Mouse (Mus musculus) liver, embryonic 14.5 days (tissue): ENCODE measurements around the gene Masp2. TPM values are rescaled to one million over a fixed set of nuclear protein-coding genes. Genes with fewer than 3 reads are reported as not detected.

Experiments
- ATAC-seq: fragments of 200-750 bp; cut with Nextera tagmentation; 2 replicates; pipeline ENCODE4 v1.8.0; 2017; ENCODE audit warnings: moderate number of reproducible peaks, mild to moderate bottlenecking, moderate library complexity; ENCODE audit not compliant: insufficient read depth
- DNase-seq, 3 experiments: peaks; one replicate each; pipeline ENCODE4 v3.0.0-alpha.2; 2012 to 2013; ENCODE audit warnings: low read depth in 3 of 3, low spot score in 3 of 3
- H3K27ac ChIP-seq: fragments of 300-500 bp; sonication (generic); 2 replicates; pipeline ENCODE4 v1.5.1; 2014; ENCODE audit warnings: moderate library complexity, mild to moderate bottlenecking, control low read depth, inconsistent platforms
- H3K27me3 ChIP-seq: fragments of 300-500 bp; sonication (generic); 2 replicates; pipeline ENCODE4 v1.6.1; 2014; ENCODE audit warnings: mild to moderate bottlenecking, low read length, moderate library complexity; ENCODE audit not compliant: control insufficient read depth, insufficient read depth
- H3K36me3 ChIP-seq: fragments of 300-500 bp; sonication (generic); replicated peaks from 2 replicates; pipeline ENCODE4 v1.6.1; 2014; ENCODE audit warnings: low read depth; ENCODE audit not compliant: control insufficient read depth, insufficient read depth
- H3K4me1 ChIP-seq, 2 experiments: fragments of 200-500 bp in 1 of 2; fragments of 300-500 bp in 1 of 2; sonication (generic) in 1 of 2; replicated peaks; 2 replicates each; pipeline ENCODE4 v1.6.1; 2012 to 2014; ENCODE audit warnings: antibody characterized with exemption in 1 of 2, inconsistent platforms in 1 of 2, low read length in 1 of 2; ENCODE audit not compliant: control insufficient read depth in 2 of 2, insufficient read depth in 2 of 2
- H3K4me2 ChIP-seq: fragments of 300-500 bp; sonication (generic); 2 replicates; pipeline ENCODE4 v1.6.1; 2014; ENCODE audit warnings: low read depth, mild to moderate bottlenecking, control low read depth, moderate library complexity
- H3K4me3 ChIP-seq, 2 experiments: fragments of 200-500 bp in 1 of 2; fragments of 300-500 bp in 1 of 2; sonication (generic) in 1 of 2; 2 replicates each; pipeline ENCODE4 v1.5.1; 2012 to 2014; ENCODE audit warnings: low read depth in 2 of 2, low read length in 2 of 2, mild to moderate bottlenecking in 2 of 2, control low read depth in 1 of 2, inconsistent platforms in 1 of 2, moderate library complexity in 1 of 2; ENCODE audit not compliant: insufficient read depth in 1 of 2
- H3K9ac ChIP-seq: fragments of 300-500 bp; sonication (generic); replicated peaks from 2 replicates; pipeline ENCODE4 v1.6.1; 2014; ENCODE audit warnings: mild to moderate bottlenecking, control low read depth, moderate library complexity
- H3K9me3 ChIP-seq: fragments of 300-500 bp; sonication (generic); 2 replicates; pipeline ENCODE4 v1.6.1; 2016; ENCODE audit warnings: low read length, mixed read lengths; ENCODE audit not compliant: control insufficient read depth
- CTCF ChIP-seq: IDR thresholded peaks from 2 replicates; pipeline ENCODE4 v1.5.1; 2016; ENCODE audit warnings: antibody characterized with exemption, low read depth, control low read depth
- EP300 ChIP-seq: IDR thresholded peaks from 2 replicates; pipeline ENCODE4 v1.6.1; 2016; ENCODE audit warnings: antibody characterized with exemption, low read depth
- WGBS: fragments of 180-500 bp; shearing (Covaris S2); extraction: QIAGEN DNeasy Blood & Tissue Kit; methylation state at CpG from one replicate; pipeline ENCODE4 v1.1.7; 2014; ENCODE audit not compliant: insufficient replicate concordance; 5-methylcytosine and 5-hydroxymethylcytosine counted together
- polyA plus RNA-seq, 2 experiments: library from polyadenylated mRNA; depleted of rRNA in 1 of 2; stranded (reverse) in 1 of 2; unstranded in 1 of 2; fragments of >200 nt; fragmentation: Nextera tagmentation in 1 of 2; extraction: Ambion mirVana in 1 of 2; gene quantifications; 2 replicates each; pipeline versions ENCODE4 v1.2.1 to v1.2.3; 2012 to 2014

Masp2 gene
- polyA plus RNA-seq, 2 experiments: 20.6 to 28.9 TPM

DNA sequence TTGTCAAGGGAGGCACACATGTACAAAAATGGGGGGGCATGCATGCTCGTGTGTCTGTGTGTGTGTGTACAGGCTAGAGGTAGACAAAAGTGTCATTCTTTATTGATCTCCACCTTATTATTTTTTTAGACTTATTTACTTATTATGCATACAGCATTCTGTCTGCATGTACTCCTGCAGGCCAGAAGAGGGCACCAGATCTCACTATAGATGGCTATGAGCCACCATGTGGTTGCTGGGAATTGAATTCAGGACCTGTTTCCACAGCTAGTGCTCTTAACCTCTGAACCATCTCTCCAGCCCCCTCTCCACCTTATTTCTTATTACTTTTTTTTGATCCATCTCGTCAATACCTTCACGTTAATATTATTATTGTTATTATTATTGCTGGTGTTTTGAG is 47.0 kb downstream of the Masp2 start:
- Histone ChIP-seq H3K9me3 (no peaks in the 10 kb centered on the region), H3K4me2 (no peak overlapping the region), H3K27me3 (no peaks in the 10 kb centered on the region), H3K4me1 (no peaks in the 10 kb centered on the region), H3K9ac (no peak overlapping the region), H3K27ac (no peak overlapping the region), H3K4me3 (no peak overlapping the region), H3K36me3 (no peaks in the 10 kb centered on the region)
- ATAC-seq: no peak
- 43% methylated on average over 3 of the region's 3 CpGs for WGBS
- peak; percentile 63 for TF ChIP-seq CTCF
- TF ChIP-seq EP300: no peak
- DNase-seq: no peak

DNA sequence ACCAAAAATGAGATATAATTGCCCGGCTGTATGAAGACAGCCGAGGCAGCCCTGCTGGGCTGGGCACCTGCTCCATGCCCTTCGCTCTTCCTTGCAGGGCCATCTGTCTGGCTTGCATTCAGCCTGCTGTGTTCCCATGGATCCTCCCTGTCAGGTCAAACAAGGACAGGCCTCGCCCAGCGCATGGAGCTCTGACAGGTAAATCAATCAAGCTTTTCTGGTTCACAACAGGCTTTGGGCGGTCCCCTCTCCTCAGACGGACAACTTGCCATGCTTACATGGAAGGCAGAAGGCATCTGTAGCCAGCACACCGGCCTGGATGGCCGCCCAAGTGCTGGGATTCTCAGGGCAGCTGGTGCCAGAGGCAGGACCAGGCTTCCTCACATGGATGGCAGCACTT is 48.7 kb downstream of the Masp2 start:
- no peak overlapping the region for H3K9ac ChIP-seq
- 66% methylated on average over 9 of the region's 9 CpGs for WGBS
- no peaks in the 10 kb centered on the region for H3K27me3 ChIP-seq
- H3K27ac ChIP-seq: no peak overlapping the region
- no peaks in the 10 kb centered on the region for H3K4me1 ChIP-seq
- no peak overlapping the region for H3K4me2 ChIP-seq
- TF ChIP-seq EP300 (no peak), CTCF (no peak)
- H3K4me3 ChIP-seq: no peak overlapping the region
- no peak for DNase-seq
- H3K9me3 ChIP-seq: no peaks in the 10 kb centered on the region
- no peak for ATAC-seq
- no peaks in the 10 kb centered on the region for H3K36me3 ChIP-seq

DNA sequence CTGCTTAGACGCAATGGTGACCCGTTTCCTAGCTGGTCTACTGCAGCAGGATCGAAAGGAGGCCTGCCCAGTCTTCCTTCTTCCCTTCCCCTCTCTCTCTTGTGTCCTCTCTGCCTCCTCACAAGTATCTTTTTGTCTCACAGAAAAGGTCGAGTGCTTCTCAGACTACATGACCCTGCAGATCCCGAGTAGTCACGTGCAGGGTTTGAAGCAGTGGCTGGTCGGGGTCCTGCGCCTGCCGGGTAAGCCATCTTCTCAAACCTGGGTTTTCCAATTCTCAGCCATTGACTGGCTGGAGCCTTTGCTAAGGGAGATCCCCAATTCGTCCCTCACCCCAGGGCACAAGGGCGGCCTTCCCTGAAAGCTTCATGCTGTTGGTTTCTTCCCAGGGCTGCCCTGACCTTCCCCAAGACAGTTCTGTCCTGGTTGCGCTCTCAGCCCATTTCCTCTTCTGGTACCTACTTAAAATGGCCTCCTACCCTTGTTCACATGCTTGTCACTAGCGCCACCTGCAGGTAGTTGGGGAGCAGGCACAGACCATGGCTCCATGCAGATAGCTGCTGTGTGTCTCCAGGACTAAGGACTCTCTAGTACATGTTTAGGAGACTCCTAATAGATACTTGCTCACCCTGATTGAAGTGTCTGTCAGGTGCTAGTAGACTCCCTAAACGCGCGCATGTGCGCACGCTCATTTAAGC is 52.5 kb downstream of the Masp2 start:
- DNase-seq: no peak
- 78% methylated on average over 18 of the region's 18 CpGs for WGBS
- no peak for TF ChIP-seq EP300
- TF ChIP-seq CTCF: peak; percentile 82
- Histone ChIP-seq H3K4me3 (no peak overlapping the region), H3K36me3 (no peaks in the 10 kb centered on the region), H3K27ac (no peak overlapping the region), H3K4me2 (no peak overlapping the region), H3K9ac (no peak overlapping the region), H3K9me3 (no peaks in the 10 kb centered on the region), H3K4me1 (0 out of 4 replicates have a peak, but pooled peaks cover 0 to 2% of the 10 kb centered on the region in 2 experiments), H3K27me3 (no peaks in the 10 kb centered on the region)
- ATAC-seq: 0 out of 2 replicates have a peak, but pooled peaks have one; percentile 23

DNA sequence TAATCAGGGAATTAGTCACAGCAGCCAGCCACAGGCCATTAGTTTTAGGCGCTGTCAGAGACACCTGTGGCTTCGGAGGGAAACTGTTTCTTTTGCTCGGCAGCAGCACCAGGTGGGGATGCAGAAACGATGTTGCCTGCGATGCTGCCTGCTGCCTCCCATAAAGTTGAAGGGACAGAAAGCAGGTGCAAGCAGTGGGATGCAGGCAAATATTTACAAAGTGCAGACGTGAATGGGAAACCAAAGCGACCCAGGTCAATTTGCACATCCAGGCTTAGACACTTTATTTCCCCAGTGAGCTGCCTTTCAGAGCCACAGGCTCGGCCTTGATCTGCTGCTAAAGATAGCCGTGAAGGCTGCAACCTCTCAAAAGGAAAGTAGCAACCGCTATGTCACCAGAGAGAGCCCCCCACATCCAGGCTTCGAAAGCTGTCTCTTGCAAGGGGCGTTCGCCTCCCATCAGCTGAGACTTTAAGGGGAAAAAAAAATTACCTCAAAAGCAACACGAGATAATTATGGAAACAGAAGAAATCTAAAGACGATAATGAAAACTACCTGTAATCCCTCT is 54.4 kb downstream of the Masp2 start:
- no peak overlapping the region for H3K9ac ChIP-seq
- WGBS: 45% methylated on average over 15 of the region's 15 CpGs
- no peaks in the 10 kb centered on the region for H3K36me3 ChIP-seq
- ATAC-seq (no peak), DNase-seq (no peak)
- no peak for TF ChIP-seq CTCF
- no peak for TF ChIP-seq EP300
- 0 out of 4 replicates have a peak, but pooled peaks cover 0 to 2% of the 10 kb centered on the region in 2 experiments for H3K4me1 ChIP-seq
- H3K27ac ChIP-seq: no peak overlapping the region
- no peak overlapping the region for H3K4me3 ChIP-seq
- no peaks in the 10 kb centered on the region for H3K9me3 ChIP-seq
- no peaks in the 10 kb centered on the region for H3K27me3 ChIP-seq
- H3K4me2 ChIP-seq: no peak overlapping the region

DNA sequence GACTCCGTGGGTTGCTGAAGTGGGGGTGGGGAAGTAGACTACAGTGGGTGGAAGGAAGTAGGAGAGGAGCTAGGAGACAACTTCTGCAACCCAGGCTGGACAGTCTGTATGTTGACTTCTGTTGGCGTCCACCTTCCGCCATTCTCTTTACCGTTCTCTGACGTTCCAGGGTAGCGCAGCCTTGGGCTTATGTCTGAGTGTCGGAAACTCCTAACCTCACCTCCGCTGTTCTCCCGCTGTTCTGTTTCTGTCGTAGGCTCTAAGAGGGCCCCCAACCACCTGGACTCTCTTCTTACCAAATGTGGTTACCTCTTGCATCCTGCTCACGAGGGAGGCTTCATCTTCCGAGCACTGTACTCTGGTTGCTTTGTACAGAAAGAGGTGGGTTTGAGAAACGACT is 55.4 kb downstream of the Masp2 start:
- Histone ChIP-seq H3K27me3 (peaks cover 3% of the 10 kb centered on the region), H3K9ac (no peak overlapping the region), H3K36me3 (no peaks in the 10 kb centered on the region), H3K4me2 (no peak overlapping the region), H3K27ac (no peak overlapping the region), H3K4me3 (no peak overlapping the region), H3K9me3 (no peaks in the 10 kb centered on the region), H3K4me1 (peaks cover 0 to 4% of the 10 kb centered on the region in 2 experiments; a peak in 2 of 4 replicates)
- ATAC-seq (no peak), DNase-seq (no peak)
- TF ChIP-seq CTCF (no peak), EP300 (no peak)
- WGBS: 59% methylated on average over 13 of the region's 13 CpGs
